Mouse (Mus musculus): Measurements from ENCODE around the gene Cc2d2b. TPM values are rescaled to one million over a fixed set of nuclear protein-coding genes. Genes with fewer than 3 reads are reported as not detected.

Gene Cc2d2b
- polyA plus RNA-seq, 1 experiment from 2014 or later, result not detected

DNA sequence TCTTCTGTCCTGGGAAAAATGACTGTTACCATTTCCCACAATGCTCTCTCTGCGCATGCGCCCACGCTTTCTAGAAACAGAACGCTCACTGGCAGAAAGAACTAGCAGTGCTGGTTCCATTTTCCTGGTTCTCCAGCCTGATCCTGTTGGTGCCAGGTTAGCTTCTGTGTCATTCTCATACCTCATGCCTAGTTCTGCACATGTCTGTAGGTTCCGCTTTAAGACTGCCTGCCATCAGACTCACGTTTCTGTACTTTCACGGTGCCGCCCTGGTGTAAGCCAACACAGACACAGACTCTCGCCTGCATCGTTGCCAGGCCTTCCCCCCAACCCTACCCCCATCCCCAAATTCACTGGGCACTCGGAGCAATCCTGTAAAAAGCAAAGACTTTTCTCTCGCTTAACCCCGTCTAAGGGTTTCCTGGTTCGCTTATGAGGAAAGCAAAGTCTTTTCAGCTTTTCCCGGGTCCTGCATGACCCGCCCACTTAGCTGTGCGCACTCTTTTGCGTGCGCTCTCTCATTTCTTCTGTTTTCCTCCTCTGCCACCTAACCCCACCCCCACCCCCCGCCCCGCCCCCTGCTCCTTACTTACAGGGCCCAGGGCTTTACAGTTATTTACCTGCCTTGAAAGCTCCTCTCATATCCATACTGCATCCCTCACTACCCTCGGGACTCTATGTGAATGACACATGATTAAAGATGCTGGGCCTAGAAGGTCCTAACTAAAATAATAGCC lies 13.6 kb downstream of the Cc2d2b start:
- H3K27me3 ChIP-seq, result no peaks in the 10 kb centered on the region
- WGBS, result 19% methylated on average over 22 of the region's 22 CpGs
- no peaks in the 10 kb centered on the region for H3K36me3 ChIP-seq
- ATAC-seq (ENCODE audit: insufficient number of reproducible peaks, low FRiP score, low TSS enrichment, low read depth), result no peak
- H3K4me3 ChIP-seq (replicated peaks), result peak overlapping the region; percentile 39
- no peaks in the 10 kb centered on the region for H3K9me3 ChIP-seq (replicated peaks)
- H3K9ac ChIP-seq, result 0 out of 2 replicates have a peak overlapping the region, but pooled peaks have one; percentile 23
- H3K4me2 ChIP-seq (replicated peaks), result peak overlapping the region; percentile 53
- H3K4me1 ChIP-seq, result peaks cover 5% of the 10 kb centered on the region; the same call in 1 of the 2 replicates
- H3K27ac ChIP-seq (replicated peaks), result 0 out of 2 replicates have a peak overlapping the region, but pooled peaks have one; percentile 17

DNA sequence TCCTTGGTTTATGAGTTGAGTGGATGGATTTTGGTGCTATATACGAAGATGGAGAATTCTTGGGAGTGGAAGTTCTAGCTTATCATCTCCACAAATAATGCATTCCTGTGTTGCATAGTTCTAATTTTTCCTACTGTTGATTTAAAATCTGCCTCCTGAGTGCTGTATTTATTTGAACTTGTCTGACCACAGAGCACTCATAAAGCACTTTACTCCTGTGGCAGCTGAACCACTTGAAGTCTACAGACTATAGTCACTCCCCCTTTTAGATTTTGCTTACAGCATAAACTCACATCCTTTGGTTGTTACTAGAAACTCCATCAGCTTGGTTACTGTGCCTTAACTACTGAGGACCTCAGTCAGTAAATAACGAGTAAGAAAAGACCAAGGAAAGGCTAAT lies 18.6 kb downstream of the Cc2d2b start:
- 75% methylated on average over 2 of the region's 2 CpGs for WGBS
- Histone ChIP-seq H3K4me1 (peaks cover 1% of the 10 kb centered on the region; the same call in 1 of the 2 replicates), H3K27me3 (no peaks in the 10 kb centered on the region), H3K9me3 (replicated peaks) (no peaks in the 10 kb centered on the region), H3K36me3 (no peaks in the 10 kb centered on the region), H3K4me3 (replicated peaks) (no peak overlapping the region), H3K27ac (replicated peaks) (no peak overlapping the region), H3K9ac (no peak overlapping the region), H3K4me2 (replicated peaks) (no peak overlapping the region)
- no peak for ATAC-seq (ENCODE audit: insufficient number of reproducible peaks, low FRiP score, low TSS enrichment, low read depth)

- no peaks in the 10 kb centered on the region for H3K4me1 ChIP-seq
- WGBS, result 24% methylated on average over 7 of the region's 7 CpGs
- H3K36me3 ChIP-seq, result no peaks in the 10 kb centered on the region
- no peak overlapping the region for H3K27ac ChIP-seq (replicated peaks)
- ATAC-seq (ENCODE audit: insufficient number of reproducible peaks, low FRiP score, low TSS enrichment, low read depth), result no peak
- no peaks in the 10 kb centered on the region for H3K27me3 ChIP-seq
- H3K4me2 ChIP-seq (replicated peaks), result no peak overlapping the region
- H3K9ac ChIP-seq, result no peak overlapping the region
- no peak overlapping the region for H3K4me3 ChIP-seq (replicated peaks)
- H3K9me3 ChIP-seq (replicated peaks), result no peaks in the 10 kb centered on the region
These were observed 20.8 kb downstream of the Cc2d2b start for GRCm38 (mm10) chr19:40769341-40769770.

- H3K4me3 ChIP-seq (replicated peaks), result no peak overlapping the region
- no peaks in the 10 kb centered on the region for H3K27me3 ChIP-seq
- no peak overlapping the region for H3K27ac ChIP-seq (replicated peaks)
- no peaks in the 10 kb centered on the region for H3K4me1 ChIP-seq
- H3K4me2 ChIP-seq (replicated peaks), result no peak overlapping the region
- WGBS, result 64% methylated on average over 14 of the region's 15 CpGs
- ATAC-seq (ENCODE audit: insufficient number of reproducible peaks, low FRiP score, low TSS enrichment, low read depth), result no peak
- H3K36me3 ChIP-seq, result no peaks in the 10 kb centered on the region
- no peak overlapping the region for H3K9ac ChIP-seq
- no peaks in the 10 kb centered on the region for H3K9me3 ChIP-seq (replicated peaks)
These were observed 39.6 kb downstream of the Cc2d2b start for GRCm38 (mm10) chr19:40788004-40788714.

DNA sequence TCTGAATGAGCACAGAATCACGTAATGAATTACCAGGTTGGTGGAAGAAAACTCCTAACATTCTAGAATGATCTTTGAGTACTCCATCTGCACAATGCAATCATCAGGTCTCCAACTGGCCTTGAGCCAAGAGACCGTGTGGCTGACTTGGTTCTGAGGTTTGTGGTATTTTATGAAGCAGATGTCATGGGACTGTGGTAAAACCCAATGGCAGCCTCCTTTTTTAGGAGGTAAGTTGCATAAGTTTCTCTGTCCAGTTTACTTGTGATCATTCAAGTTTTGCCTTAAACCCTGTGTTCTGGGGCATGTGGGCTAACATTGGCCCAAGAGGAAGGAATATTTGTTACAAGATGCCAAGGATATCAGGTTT lies 40.1 kb downstream of the Cc2d2b start:
- Histone ChIP-seq H3K27ac (replicated peaks) (no peak overlapping the region), H3K4me2 (replicated peaks) (no peak overlapping the region), H3K9ac (no peak overlapping the region), H3K27me3 (no peaks in the 10 kb centered on the region), H3K4me1 (no peaks in the 10 kb centered on the region), H3K36me3 (no peaks in the 10 kb centered on the region), H3K4me3 (replicated peaks) (no peak overlapping the region), H3K9me3 (replicated peaks) (no peaks in the 10 kb centered on the region)
- 54% methylated on average over 2 of the region's 2 CpGs for WGBS
- ATAC-seq (ENCODE audit: insufficient number of reproducible peaks, low FRiP score, low TSS enrichment, low read depth), result no peak

- no peak overlapping the region for H3K27ac ChIP-seq (replicated peaks)
- ATAC-seq (ENCODE audit: insufficient number of reproducible peaks, low FRiP score, low TSS enrichment, low read depth), result no peak
- 25% methylated on average over 7 of the region's 7 CpGs for WGBS
These were observed 56.7 kb downstream of the Cc2d2b start for GRCm38 (mm10) chr19:40805176-40805737.

GRCm38 (mm10) chr19:40809858-40810257 lies 61.3 kb downstream of the Cc2d2b start:
- Histone ChIP-seq H3K4me3 (replicated peaks) (no peak overlapping the region), H3K9me3 (replicated peaks) (no peaks in the 10 kb centered on the region), H3K4me1 (no peaks in the 10 kb centered on the region), H3K36me3 (no peaks in the 10 kb centered on the region), H3K27me3 (no peaks in the 10 kb centered on the region), H3K4me2 (replicated peaks) (no peak overlapping the region), H3K27ac (replicated peaks) (no peak overlapping the region), H3K9ac (no peak overlapping the region)
- no peak for ATAC-seq (ENCODE audit: insufficient number of reproducible peaks, low FRiP score, low TSS enrichment, low read depth)
- WGBS, result 74% methylated on average over 7 of the region's 7 CpGs

More at GRCm38 (mm10) chr19:40805176-40805737, 56.7 kb downstream of the Cc2d2b start:
- no peak overlapping the region for H3K4me3 ChIP-seq (replicated peaks)
- no peaks in the 10 kb centered on the region for H3K27me3 ChIP-seq
- H3K4me1 ChIP-seq, result no peaks in the 10 kb centered on the region
- no peak overlapping the region for H3K9ac ChIP-seq
- H3K4me2 ChIP-seq (replicated peaks), result no peak overlapping the region
- H3K36me3 ChIP-seq, result no peaks in the 10 kb centered on the region
- H3K9me3 ChIP-seq (replicated peaks), result no peaks in the 10 kb centered on the region

- 75% methylated on average over 4 of the region's 4 CpGs for WGBS
- Histone ChIP-seq H3K27ac (replicated peaks) (no peak overlapping the region), H3K9me3 (replicated peaks) (no peaks in the 10 kb centered on the region), H3K4me2 (replicated peaks) (no peak overlapping the region), H3K27me3 (no peaks in the 10 kb centered on the region), H3K4me1 (no peaks in the 10 kb centered on the region), H3K4me3 (replicated peaks) (no peak overlapping the region), H3K9ac (no peak overlapping the region), H3K36me3 (no peaks in the 10 kb centered on the region)
- no peak for ATAC-seq (ENCODE audit: insufficient number of reproducible peaks, low FRiP score, low TSS enrichment, low read depth)
These were observed 63.3 kb downstream of the Cc2d2b start for GRCm38 (mm10) chr19:40811840-40812239.

GRCm38 (mm10) chr19:40812778-40813177 lies 64.2 kb downstream of the Cc2d2b start:
- no peak overlapping the region for H3K9ac ChIP-seq
- 90% methylated on average over 3 of the region's 3 CpGs for WGBS
- no peaks in the 10 kb centered on the region for H3K4me1 ChIP-seq
- no peaks in the 10 kb centered on the region for H3K36me3 ChIP-seq
- no peak overlapping the region for H3K27ac ChIP-seq (replicated peaks)
- no peak for ATAC-seq (ENCODE audit: insufficient number of reproducible peaks, low FRiP score, low TSS enrichment, low read depth)
- H3K4me3 ChIP-seq (replicated peaks), result no peak overlapping the region
- no peaks in the 10 kb centered on the region for H3K27me3 ChIP-seq
- H3K4me2 ChIP-seq (replicated peaks), result no peak overlapping the region
- H3K9me3 ChIP-seq (replicated peaks), result no peaks in the 10 kb centered on the region

DNA sequence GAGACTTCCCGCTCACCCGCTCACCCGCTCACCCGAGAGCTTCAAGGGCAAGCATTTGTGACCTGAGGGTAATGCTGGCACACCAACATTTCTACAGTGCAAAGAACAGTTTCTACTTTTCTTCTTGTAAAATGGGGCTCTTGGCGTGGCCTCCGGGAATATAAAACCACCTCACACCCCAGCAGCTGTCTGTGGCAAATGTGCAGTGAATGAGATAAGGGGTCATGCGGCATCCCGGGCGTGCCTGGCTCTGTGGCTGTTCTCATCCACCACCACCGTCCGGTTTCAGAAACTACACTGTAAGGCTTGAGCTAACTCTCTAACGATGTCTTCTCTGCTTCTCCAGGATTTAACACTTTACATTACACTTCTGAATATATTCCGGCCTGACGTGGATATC lies 64.8 kb downstream of the Cc2d2b start:
- Histone ChIP-seq H3K9me3 (replicated peaks) (no peaks in the 10 kb centered on the region), H3K4me1 (no peaks in the 10 kb centered on the region), H3K9ac (no peak overlapping the region), H3K27ac (replicated peaks) (no peak overlapping the region), H3K36me3 (no peaks in the 10 kb centered on the region), H3K27me3 (no peaks in the 10 kb centered on the region), H3K4me3 (replicated peaks) (no peak overlapping the region), H3K4me2 (replicated peaks) (no peak overlapping the region)
- WGBS, result 77% methylated on average over 14 of the region's 14 CpGs
- ATAC-seq (ENCODE audit: insufficient number of reproducible peaks, low FRiP score, low TSS enrichment, low read depth), result no peak

DNA sequence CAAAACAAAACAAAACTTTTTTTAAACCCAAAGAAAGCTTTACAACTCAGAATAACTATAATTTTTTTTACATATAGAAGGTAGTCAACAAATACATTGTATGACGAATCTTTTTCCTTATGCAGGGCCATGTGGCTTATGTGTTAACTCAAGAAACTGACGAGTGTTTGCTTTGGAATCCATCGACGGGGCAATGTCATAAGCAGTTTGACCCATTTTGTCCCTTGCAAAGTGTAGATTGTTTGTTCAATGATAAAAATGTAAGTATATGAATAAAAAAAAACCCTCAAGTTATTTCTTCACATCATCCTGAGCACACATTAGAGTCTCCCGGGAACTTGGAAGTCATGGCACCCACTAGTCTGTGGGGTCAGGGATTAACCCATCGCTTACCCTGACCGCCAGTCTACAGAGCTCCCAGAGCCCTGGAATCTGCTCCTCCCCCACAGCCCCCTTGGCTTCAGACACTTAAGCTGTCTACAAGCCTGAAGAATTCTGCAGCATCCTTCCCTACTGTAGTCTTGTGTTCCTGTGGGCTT lies 67.2 kb downstream of the Cc2d2b start:
- no peak overlapping the region for H3K4me3 ChIP-seq (replicated peaks)
- no peak overlapping the region for H3K27ac ChIP-seq (replicated peaks)
- H3K9me3 ChIP-seq (replicated peaks), result no peaks in the 10 kb centered on the region
- no peak overlapping the region for H3K4me2 ChIP-seq (replicated peaks)
- H3K4me1 ChIP-seq, result no peaks in the 10 kb centered on the region
- H3K27me3 ChIP-seq, result no peaks in the 10 kb centered on the region
- no peak overlapping the region for H3K9ac ChIP-seq
- no peak for ATAC-seq (ENCODE audit: insufficient number of reproducible peaks, low FRiP score, low TSS enrichment, low read depth)
- 77% methylated on average over 7 of the region's 7 CpGs for WGBS
- no peaks in the 10 kb centered on the region for H3K36me3 ChIP-seq
